Mouse (Mus musculus) left cerebral cortex, adult 9 months (tissue): ENCODE measurements at regions not wholly inside any gene's neighbourhood (a gene's known extent, or its start where the extent isn't known, plus 50 kb on each side); places are given as distances from the start of the nearest gene placed in this dataset.

Experiments used
- DNase-seq, 2 experiments: peaks; one replicate each; pipeline ENCODE4 v3.0.0; 2022; ENCODE audit warnings: low spot score in 2 of 2

GRCm38 (mm10) chr4:73111311-73111710 is 258.9 kb upstream of the Aldoart1 start:
- DNase-seq = peak in 1 of 2 experiments; percentile 6
